Mouse (Mus musculus): ENCODE results near the gene Epha2. TPM values are rescaled to one million over a fixed set of nuclear protein-coding genes. Genes with fewer than 3 reads are reported as not detected.
A peak's percentile ranks its signal among the peaks of the same experiment; 100 is the strongest.

Gene Epha2
- polyA plus RNA-seq, 1 experiment from 2014 or later: 6.9 TPM

DNA sequence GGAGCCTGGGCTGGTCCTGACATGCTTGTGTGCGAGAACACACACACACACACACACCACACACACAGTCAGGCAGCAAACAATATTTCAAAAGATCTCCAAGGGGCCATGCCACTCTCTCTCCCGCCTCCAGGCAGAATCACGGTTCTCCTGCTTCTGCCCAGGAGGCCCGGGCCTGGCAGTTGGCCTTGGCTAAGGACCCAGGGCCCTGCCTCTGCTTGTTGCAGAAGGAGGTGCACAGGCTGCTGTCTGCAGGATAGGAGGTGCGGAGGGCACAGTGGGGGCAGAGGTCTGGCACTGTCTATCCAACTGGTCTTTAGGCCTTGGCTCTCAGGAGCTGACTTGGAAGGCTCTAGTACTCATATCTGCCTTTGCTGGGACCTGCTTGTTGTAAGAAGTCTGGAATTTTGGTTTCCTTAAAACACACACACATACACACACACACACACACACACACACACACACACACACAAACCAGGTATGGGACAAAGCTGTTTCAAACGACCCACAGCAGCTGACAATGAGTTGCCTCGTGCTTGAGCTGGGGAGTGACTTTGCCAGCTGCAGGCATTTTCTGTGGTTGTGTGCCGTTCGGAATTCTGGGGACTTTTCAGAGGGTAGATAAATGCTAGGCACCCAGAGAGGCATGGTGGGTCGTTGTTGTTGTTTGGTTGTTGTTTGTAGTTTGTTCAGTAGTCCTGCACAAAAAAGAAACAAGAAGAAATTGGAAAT, 38.0 kb upstream of the Epha2 start:
- Histone ChIP-seq H3K36me3 (ENCODE audit: insufficient read depth) (no peaks in the 10 kb centered on the region), H3K4me2 (no peak overlapping the region), H3K9me3 (ENCODE audit: low read depth, low read length) (no peaks in the 10 kb centered on the region), H3K27me3 (ENCODE audit: insufficient read depth, low read length) (no peaks in the 10 kb centered on the region), H3K4me3 (ENCODE audit: low read depth, low read length) (no peak overlapping the region), H3K27ac (ENCODE audit: low read depth) (no peak overlapping the region), H3K9ac (no peak overlapping the region), H3K4me1 (ENCODE audit: insufficient read depth) (no peaks in the 10 kb centered on the region; the same call in 1 of the 2 replicates)
- ATAC-seq (ENCODE audit: insufficient read depth) (no peak), DNase-seq (no peak)
- no peak for TF ChIP-seq CTCF (IDR thresholded peaks at IDR 0.05; ENCODE audit: low read depth)
- 68% methylated on average over 10 of the region's 10 CpGs for WGBS

DNA sequence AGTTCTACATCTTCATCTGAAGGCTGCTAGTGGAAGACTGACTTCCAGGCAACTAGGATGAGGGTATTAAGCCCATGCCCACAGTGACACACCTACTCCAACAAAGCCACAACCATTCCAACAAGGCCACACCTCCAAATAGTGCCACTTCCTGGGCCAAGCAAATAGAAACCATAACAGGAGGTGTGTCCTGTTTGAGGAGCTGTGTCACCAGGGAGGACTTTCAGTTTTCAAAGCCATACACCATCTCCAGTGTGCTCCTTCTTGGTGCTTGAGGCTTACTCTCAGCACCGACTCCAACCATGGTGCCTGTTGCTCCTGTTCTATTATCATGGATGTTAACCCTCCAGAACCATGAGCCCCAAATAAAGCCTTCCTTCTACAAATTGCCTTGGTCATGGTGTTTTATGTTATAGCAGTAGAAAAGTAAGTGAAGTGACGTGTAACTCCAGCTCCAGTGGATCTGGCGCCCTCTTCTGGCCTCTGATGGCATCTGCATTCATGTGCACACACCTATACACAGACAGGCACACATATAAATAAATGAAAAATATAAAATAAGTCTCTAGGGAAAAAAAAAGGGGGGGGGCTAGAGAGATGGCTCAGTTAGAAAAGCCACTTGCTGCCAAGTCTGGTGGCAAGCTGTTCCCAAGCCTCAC, 34.9 kb upstream of the Epha2 start:
- Histone ChIP-seq H3K27ac (ENCODE audit: low read depth) (no peak overlapping the region), H3K9ac (no peak overlapping the region), H3K36me3 (ENCODE audit: insufficient read depth) (no peaks in the 10 kb centered on the region), H3K9me3 (ENCODE audit: low read depth, low read length) (no peaks in the 10 kb centered on the region), H3K4me2 (no peak overlapping the region), H3K27me3 (ENCODE audit: insufficient read depth, low read length) (no peaks in the 10 kb centered on the region), H3K4me3 (ENCODE audit: low read depth, low read length) (no peak overlapping the region), H3K4me1 (ENCODE audit: insufficient read depth) (no peaks in the 10 kb centered on the region)
- peak; percentile 41 for TF ChIP-seq CTCF (IDR thresholded peaks at IDR 0.05; ENCODE audit: low read depth)
- DNase-seq: no peak
- no peak for ATAC-seq (ENCODE audit: insufficient read depth)
- 87% methylated on average over 3 of the region's 3 CpGs for WGBS

DNA sequence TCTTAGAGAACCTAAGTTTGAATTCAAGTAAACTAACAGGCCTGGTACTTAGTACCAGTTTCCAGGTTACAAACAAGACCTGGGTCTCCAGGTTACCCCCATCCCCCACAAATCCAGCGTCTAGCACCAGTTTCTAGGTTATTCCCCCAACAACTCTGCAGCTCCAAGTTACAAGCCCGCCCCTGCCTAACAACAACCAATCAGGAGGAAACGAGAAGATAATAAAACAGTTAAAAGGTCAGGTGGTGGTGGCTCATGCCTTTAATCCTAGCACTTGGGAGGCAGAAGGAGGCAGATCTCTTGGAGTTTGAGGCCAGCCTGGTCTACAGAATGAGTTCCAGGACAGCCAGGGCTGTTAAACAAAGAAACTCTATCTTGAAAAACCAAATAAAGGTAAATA, 33.8 kb upstream of the Epha2 start:
- Histone ChIP-seq H3K9me3 (ENCODE audit: low read depth, low read length) (no peaks in the 10 kb centered on the region), H3K4me2 (no peak overlapping the region), H3K4me1 (ENCODE audit: insufficient read depth) (peaks cover 3% of the 10 kb centered on the region; the same call in 1 of the 2 replicates), H3K9ac (no peak overlapping the region), H3K36me3 (ENCODE audit: insufficient read depth) (no peaks in the 10 kb centered on the region), H3K4me3 (ENCODE audit: low read depth, low read length) (no peak overlapping the region), H3K27me3 (ENCODE audit: insufficient read depth, low read length) (no peaks in the 10 kb centered on the region), H3K27ac (ENCODE audit: low read depth) (no peak overlapping the region)
- no peak for TF ChIP-seq CTCF (IDR thresholded peaks at IDR 0.05; ENCODE audit: low read depth)
- no peak for DNase-seq
- ATAC-seq (ENCODE audit: insufficient read depth): no peak
- WGBS: 79% methylated on average over 3 of the region's 3 CpGs

DNA sequence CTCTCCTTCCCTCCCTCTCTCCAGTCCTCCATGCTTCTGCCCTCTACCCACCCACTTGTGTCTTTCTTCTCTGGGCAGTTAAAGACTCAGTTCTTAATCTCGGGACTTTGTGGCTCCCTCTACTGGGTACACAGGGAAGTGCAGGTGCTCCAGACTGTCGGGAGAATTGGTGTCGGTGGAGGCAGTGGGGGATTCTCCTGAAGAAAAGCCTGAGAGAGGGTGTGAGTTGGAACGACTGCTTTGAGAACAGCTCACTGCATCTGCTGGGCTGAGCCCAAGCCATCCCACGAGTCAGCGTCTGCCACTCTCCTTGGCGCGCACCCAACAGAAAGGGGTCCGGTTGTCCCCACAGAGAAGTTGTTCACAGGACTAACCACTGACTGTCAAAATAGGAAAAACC, 33.2 kb upstream of the Epha2 start:
- H3K9ac ChIP-seq: no peak overlapping the region
- H3K36me3 ChIP-seq (ENCODE audit: insufficient read depth): no peaks in the 10 kb centered on the region
- no peak overlapping the region for H3K4me3 ChIP-seq (ENCODE audit: low read depth, low read length)
- DNase-seq: peak; percentile 86
- H3K4me2 ChIP-seq: no peak overlapping the region
- peaks cover 3% of the 10 kb centered on the region; the same call in 1 of the 2 replicates for H3K4me1 ChIP-seq (ENCODE audit: insufficient read depth)
- TF ChIP-seq CTCF (IDR thresholded peaks at IDR 0.05; ENCODE audit: low read depth): peak; percentile 91
- 33% methylated on average over 9 of the region's 9 CpGs for WGBS
- H3K27me3 ChIP-seq (ENCODE audit: insufficient read depth, low read length): no peaks in the 10 kb centered on the region
- H3K27ac ChIP-seq (ENCODE audit: low read depth): no peak overlapping the region
- H3K9me3 ChIP-seq (ENCODE audit: low read depth, low read length): no peaks in the 10 kb centered on the region
- ATAC-seq (ENCODE audit: insufficient read depth): peak; percentile 8; the same call in 1 of the 2 replicates

DNA sequence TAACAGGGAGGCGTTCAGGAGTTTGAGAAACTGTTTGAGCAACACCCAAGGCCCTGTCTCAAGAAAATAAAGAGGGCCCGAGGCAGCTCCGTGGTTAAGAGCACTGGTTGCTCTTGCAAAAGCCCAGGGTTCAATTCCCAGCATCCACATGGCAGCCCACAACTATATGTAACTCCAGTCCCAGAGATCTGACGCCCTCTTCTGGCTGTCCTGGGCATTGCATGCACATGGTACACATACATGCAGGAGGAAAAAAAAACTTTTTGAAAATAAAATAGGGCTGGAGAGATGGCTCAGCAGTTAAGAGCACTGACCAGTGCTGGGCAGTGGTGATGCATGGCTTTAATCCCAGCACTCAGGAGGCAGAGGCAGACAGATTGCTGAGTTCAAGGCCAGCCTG, 32.7 kb upstream of the Epha2 start:
- Histone ChIP-seq H3K4me1 (ENCODE audit: insufficient read depth) (peaks cover 3% of the 10 kb centered on the region; the same call in 1 of the 2 replicates), H3K27ac (ENCODE audit: low read depth) (no peak overlapping the region), H3K4me3 (ENCODE audit: low read depth, low read length) (no peak overlapping the region), H3K27me3 (ENCODE audit: insufficient read depth, low read length) (no peaks in the 10 kb centered on the region), H3K4me2 (no peak overlapping the region), H3K9ac (no peak overlapping the region), H3K36me3 (ENCODE audit: insufficient read depth) (no peaks in the 10 kb centered on the region), H3K9me3 (ENCODE audit: low read depth, low read length) (no peaks in the 10 kb centered on the region)
- TF ChIP-seq CTCF (IDR thresholded peaks at IDR 0.05; ENCODE audit: low read depth): peak; percentile 58
- ATAC-seq (ENCODE audit: insufficient read depth) (no peak), DNase-seq (no peak)
- 77% methylated on average over 4 of the region's 4 CpGs for WGBS

DNA sequence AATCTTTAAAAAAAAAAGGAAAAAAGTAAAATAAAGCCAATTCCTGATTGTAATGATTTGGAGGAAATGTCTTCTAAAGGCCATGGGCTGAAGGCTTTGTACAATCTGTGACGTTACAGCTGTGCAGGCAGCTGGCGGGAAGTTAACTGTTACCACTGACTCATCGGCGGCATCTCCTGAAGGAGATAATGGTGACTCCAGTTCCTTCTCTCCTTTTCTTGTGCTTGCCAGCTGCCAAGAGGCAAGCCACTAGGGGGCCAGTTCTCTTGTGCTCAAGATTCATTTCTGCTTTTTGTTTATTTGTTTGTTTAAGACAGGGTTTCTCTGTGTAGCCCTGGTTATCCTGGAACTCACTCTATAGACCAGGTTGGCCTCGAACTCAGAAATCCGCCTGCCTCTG, 32.0 kb upstream of the Epha2 start:
- Histone ChIP-seq H3K36me3 (ENCODE audit: insufficient read depth) (no peaks in the 10 kb centered on the region), H3K4me3 (ENCODE audit: low read depth, low read length) (no peak overlapping the region), H3K4me1 (ENCODE audit: insufficient read depth) (peaks cover 6% of the 10 kb centered on the region), H3K4me2 (no peak overlapping the region), H3K9ac (no peak overlapping the region), H3K9me3 (ENCODE audit: low read depth, low read length) (no peaks in the 10 kb centered on the region), H3K27ac (ENCODE audit: low read depth) (no peak overlapping the region), H3K27me3 (ENCODE audit: insufficient read depth, low read length) (no peaks in the 10 kb centered on the region)
- no peak for DNase-seq
- no peak for ATAC-seq (ENCODE audit: insufficient read depth)
- TF ChIP-seq CTCF (IDR thresholded peaks at IDR 0.05; ENCODE audit: low read depth): peak; percentile 30; the same call in 1 of the 2 replicates
- 78% methylated on average over 6 of the region's 6 CpGs for WGBS

DNA sequence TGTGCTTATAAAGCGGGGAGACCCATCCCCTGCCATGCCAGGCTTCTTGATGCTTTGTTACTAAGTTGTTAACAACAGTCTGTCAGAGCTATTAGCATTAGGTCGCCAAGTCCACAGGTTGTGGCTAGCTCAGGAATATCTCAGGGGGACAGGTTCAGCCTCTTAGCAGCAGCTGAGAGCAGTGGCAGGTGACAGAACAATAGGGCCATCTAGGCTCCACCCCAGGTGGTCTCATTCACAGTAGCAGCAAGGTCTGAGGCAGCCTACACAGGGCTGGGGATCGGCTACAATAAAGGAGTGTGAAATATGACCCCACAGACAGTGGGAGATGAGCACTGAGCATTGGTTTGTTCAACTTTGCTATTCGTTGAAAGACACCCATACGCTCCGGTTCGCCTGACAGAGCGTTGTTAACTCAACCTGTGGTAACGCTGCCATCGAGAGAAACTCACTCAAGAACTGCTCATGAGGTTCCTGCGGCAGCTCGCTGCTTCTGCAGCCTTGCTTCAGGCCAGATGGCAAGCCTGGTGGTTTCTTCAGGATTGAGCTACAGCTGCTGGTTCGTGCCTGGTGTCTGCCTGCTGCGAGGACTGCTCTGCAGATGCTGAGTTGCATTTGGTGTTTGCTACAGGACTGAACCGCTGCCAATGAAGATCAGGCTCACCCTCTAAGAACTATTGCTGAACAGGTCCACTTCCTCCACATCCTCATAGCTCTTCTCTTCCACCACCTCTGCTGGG, 30.7 kb upstream of the Epha2 start:
- Histone ChIP-seq H3K27me3 (ENCODE audit: insufficient read depth, low read length) (no peaks in the 10 kb centered on the region), H3K36me3 (ENCODE audit: insufficient read depth) (no peaks in the 10 kb centered on the region), H3K9me3 (ENCODE audit: low read depth, low read length) (no peaks in the 10 kb centered on the region), H3K27ac (ENCODE audit: low read depth) (no peak overlapping the region), H3K4me3 (ENCODE audit: low read depth, low read length) (no peak overlapping the region), H3K4me1 (ENCODE audit: insufficient read depth) (peaks cover 6% of the 10 kb centered on the region), H3K4me2 (no peak overlapping the region), H3K9ac (no peak overlapping the region)
- ATAC-seq (ENCODE audit: insufficient read depth): no peak
- 54% methylated on average over 15 of the region's 15 CpGs for WGBS
- no peak for TF ChIP-seq CTCF (IDR thresholded peaks at IDR 0.05; ENCODE audit: low read depth)
- DNase-seq: no peak
